Mouse (Mus musculus) spleen, postnatal 36 days (tissue): ENCODE measurements around the gene Rbm20.

Source experiments
- DNase-seq, 2 experiments: peaks; one replicate each; pipeline ENCODE4 v3.0.0; 2022; ENCODE audit warnings: low spot score in 2 of 2, mixed read lengths in 1 of 2

Gene Rbm20

GRCm38 (mm10) chr19:53671432-53671831 lies 5.7 kb upstream of the Rbm20 start:
- DNase-seq, result no peak

GRCm38 (mm10) chr19:53674131-53674925 lies 2.8 kb upstream of the Rbm20 start:
- no peak for DNase-seq

GRCm38 (mm10) chr19:53676228-53676627 lies 878 bp upstream of the Rbm20 start:
- no peak for DNase-seq

- no peak for DNase-seq
Observed at GRCm38 (mm10) chr19:53679194-53679593, 2.1 kb downstream of the Rbm20 start.

DNA sequence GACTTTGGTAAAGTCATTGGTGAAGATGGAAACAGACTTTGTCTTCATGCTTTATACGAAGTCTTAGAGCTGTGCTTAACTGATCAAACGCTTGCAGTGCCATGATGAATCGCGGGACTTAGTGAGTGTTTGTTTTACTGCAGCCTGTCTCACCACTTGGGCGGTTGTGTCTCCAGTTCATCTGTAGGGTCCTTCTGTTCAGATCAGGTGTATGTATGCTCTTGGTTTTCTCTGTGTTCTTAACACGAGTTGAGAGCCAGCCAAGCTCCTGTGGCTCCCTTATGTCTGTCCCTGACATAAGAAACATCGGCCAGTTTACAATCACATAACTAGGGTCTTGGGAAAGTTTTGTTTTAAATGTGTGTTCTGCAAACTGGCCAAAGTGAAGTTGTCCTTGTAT lies 2.9 kb downstream of the Rbm20 start:
- DNase-seq, result no peak

DNA sequence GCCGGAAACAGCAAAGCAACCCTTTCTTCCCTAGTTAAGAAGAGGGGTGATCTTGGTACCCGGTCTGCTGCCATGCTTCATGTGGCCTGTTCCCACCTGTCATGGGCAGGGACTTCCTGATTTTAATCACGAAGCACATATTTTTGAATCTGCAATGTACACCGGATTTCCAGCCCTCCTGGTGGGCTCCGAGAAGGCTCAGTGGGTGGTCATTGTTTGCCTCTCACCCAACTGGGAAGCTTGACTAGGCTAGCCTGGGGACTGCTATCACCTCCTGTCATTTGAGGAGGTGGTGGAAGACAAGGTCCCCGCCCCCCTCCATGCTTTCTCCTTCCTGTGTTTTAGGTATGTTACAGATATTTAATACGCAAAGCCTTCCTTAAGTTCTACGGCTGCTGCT lies 5.3 kb downstream of the Rbm20 start:
- DNase-seq, result no peak

DNA sequence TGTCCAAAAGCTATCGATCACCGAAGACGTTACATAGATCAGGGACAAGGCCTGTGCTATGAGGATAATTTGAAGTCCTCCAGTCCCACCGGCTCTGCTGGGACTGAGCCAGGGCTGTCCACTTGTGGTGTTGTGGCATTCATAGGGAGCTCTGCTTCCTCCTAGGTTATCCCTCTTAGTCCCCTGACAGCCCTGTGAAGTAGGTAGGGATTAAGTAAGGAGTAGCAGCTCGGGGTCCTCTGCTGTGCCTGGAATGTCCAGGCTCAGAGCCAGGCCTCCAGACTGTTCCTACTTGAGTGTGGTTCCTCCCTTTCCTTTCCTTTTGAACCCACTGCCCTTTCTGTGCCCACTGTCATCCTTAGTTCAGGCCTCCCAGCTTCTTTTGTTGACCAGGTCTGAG lies 10.5 kb downstream of the Rbm20 start:
- DNase-seq, result no peak

DNA sequence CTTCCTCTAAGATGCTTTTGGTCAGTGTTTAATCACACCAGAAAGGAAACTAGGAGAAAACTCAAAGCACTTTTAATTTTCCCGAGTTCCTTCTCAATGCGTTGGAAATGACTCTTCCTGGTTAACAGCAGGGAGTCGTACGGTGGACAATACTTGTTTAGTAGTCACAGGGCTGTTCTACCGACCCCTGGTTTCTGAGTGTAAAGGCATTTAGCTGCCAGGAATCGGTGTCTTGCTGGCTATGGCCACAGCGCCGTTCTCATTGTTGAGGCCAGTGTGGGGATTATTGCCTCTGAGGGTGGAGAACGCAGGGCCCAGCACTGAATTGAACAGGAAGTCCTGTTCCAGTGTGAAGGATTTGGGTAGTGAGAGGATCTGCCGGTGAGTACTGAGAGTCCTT lies 13.7 kb downstream of the Rbm20 start:
- DNase-seq, result no peak

GRCm38 (mm10) chr19:53694020-53694419 lies 16.9 kb downstream of the Rbm20 start:
- DNase-seq, result no peak

- DNase-seq, result no peak
Observed at GRCm38 (mm10) chr19:53696079-53696478, 19.0 kb downstream of the Rbm20 start.

GRCm38 (mm10) chr19:53696655-53697054 lies 19.5 kb downstream of the Rbm20 start:
- DNase-seq, result no peak

GRCm38 (mm10) chr19:53697376-53698126 lies 20.4 kb downstream of the Rbm20 start:
- DNase-seq, result no peak

DNA sequence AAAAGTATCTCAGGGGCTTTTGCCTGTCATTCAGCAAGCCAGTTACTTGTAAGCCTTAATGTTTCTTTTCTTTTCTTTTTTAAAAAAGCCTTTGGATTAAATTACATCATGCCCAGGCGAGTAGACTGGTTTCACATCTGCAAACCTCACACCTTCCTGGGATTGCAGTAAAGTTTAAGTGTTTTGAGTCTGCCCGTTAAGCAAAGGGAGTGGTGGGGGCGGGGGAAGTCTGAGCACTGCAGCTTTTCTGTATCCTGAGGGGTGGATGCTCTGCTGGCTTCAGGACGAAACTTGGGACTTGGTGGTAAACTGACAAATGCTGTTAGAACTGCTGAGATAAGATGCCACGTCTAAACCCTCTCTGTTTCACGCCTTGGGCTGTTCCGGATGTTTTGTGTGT lies 22.6 kb downstream of the Rbm20 start:
- no peak for DNase-seq

DNA sequence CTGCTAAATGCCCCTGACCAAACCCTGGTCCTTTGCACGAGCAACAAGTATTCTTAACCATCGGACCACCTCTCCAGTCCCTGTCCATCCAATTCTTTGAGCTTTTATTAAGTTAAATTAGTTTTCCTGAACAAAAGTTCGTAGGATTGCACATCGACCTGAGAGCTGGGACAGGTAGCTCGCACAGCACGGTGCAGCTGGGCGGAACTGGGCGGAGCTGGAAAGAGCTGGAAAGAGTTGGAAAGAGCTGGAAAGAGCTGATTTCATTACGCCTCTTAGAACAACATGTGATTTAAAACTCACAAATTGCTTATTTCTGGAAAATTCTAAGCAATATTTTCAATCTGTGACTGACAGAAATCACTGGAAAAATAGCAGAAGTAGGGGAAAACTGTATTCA lies 24.3 kb downstream of the Rbm20 start:
- DNase-seq, result no peak

- DNase-seq, result no peak
Observed at GRCm38 (mm10) chr19:53704895-53705823, 28.1 kb downstream of the Rbm20 start.

DNA sequence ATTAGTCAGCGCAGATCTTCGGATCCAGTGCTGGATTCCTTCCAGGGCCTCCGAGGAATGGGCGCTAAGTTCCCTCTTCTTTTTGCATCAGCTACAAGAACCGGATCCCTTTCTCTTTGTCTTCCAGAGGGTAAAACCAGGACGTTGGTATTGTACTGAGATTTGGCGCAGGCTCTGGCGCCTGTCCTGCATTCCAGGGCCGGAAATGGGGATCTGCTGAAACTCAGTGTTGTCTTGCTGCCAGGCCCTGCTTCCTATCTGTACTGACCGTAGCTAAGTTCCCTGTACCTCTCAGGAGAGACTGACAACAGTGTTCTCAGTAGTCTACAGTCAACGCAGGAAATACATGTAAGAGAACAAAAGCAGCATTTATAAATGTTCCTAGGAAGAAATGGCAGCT lies 31.3 kb downstream of the Rbm20 start:
- no peak for DNase-seq

DNA sequence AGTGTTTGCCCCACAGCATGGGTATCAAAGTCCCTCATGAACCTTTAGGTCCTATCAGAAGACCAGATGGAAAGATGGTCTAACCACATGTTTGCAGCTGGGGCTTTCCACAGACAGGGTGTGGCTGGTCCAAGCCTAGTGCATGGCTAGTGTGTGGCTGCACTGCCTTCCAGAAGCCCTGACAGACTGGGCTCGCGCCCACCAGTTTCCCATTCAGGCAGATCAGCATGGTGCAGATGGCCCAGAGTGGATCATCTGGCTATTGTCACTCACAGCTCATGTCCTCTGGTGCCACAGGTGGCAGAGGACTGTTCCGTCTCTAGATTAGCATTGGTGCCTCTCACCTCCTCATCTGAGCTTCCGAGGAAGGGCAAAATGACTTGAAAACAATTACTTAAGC lies 33.8 kb downstream of the Rbm20 start:
- no peak for DNase-seq

- DNase-seq, result no peak
Observed at GRCm38 (mm10) chr19:53711261-53711890, 34.3 kb downstream of the Rbm20 start.

DNA sequence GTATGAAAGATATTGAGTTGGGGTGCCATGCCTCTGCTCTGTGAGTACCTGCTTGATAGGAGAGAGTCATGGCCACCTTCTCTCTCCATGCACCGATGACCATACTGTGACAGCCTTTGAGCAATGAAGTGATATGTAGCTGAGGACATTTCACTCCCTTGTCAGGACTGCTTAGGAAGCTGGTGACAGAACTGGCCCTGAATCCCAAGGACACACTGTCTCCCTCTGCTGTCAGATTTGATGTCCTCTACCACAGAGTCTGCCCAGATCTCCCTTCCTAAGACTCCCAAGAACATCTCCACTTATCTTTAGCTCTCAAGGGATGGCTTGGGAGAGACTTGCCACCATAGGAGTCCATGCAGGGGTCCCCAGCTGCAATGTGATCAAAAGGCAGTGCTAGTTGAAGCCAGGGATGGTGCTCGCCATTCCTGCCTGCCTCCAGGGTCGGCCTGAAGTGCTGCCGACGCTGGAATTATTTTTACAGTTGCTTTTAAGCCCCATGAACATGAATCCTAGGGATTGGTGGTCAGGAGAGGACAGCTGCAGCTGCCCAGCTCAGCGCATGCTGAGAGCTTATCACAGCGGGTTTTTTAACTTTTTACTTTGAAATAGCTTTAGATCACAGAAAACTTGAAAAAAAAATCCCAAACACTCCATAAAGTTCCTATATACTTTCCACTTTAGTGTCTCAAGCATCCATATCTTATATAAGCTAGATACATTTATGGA lies 35.4 kb downstream of the Rbm20 start:
- no peak for DNase-seq

DNA sequence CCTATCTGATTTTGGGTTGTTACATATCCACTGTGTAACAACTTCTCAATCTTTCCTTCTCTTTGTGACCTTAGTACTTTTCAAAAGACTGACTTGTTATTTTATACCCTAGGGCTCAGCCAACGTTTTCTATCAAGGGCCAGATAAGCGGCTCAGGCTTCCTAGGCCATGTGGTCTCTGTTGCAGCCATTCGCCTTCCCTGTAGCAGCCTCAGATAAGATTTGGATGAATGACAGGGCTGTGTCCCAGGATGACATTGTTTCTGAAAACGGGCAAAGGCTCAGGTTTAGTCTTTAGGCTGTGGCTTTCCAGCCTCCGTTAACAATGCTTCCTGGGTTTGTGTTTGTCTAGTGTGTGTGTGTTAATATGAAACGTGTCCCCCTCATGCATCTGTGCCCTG lies 36.3 kb downstream of the Rbm20 start:
- no peak for DNase-seq

DNA sequence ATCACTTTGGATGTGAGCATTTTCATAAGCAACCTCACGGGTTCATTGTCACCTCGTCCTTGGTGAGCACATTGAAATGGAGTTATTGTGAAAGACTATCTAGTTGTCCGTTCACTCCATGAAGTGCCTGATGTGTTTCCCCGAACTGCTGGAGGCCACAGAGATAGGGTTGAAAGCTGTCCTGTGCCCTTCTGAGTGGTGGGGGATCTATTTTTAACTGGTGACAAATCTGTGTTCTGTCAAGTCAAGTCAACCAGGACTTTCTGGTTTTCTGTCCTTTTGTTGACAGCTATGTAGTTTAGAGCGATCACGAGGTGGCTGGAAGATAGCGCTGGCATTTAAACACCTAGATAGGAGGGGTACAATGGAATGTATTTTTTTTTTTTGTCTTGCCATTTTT lies 39.4 kb downstream of the Rbm20 start:
- DNase-seq, result no peak
